Mouse (Mus musculus) embryo, embryonic 10.5 days (tissue): ENCODE results near the gene Cenpv.
A peak's percentile ranks its signal among the peaks of the same experiment; 100 is the strongest.

Experiments
- DNase-seq: peaks from one replicate; pipeline ENCODE4 v3.0.0-alpha.2; 2015; ENCODE audit warnings: low spot score

The Cenpv gene

DNA sequence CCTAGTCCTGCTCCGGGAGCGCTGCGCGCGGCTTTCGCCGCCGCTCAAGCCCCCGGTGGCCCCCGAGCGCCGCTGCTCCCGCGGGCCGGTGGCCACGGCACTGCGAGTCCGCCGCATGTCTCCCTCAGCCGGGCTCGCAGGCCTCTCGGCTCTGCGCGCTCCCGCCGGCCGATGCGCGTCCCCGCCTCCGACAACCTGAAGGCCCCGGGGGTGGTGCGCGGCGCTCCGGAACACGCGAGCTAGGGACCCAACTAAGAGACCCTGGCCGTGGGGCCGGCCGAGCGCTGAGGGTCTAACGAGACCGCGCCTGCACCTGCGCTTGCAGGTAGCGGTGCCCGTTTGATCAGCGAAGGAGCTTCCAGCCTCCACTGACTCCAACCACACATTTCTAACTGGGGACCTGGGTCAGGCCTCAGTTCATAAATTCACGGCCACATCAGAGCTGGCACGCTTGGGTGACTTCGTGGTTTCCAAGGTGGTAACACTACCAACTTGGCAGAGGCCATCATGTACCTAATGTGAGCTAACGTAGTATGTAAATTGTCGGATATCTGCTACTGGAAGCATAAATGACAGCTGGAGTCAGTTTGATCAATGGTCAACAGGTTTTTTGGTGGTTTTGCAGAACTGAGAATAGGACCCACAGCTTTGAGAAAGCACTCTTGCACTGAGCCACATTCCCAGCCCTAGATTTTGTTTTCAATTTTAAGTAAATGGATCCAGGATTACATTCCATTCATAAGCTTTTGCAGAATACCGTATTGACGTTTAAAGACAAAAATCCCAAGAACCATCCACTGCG, at the start of gene Cenpv:
Gene Cenpv, minus strand, starts transcription at position 173 of the 802 bp plus-strand sequence.
- peak; percentile 75 for DNase-seq

DNA sequence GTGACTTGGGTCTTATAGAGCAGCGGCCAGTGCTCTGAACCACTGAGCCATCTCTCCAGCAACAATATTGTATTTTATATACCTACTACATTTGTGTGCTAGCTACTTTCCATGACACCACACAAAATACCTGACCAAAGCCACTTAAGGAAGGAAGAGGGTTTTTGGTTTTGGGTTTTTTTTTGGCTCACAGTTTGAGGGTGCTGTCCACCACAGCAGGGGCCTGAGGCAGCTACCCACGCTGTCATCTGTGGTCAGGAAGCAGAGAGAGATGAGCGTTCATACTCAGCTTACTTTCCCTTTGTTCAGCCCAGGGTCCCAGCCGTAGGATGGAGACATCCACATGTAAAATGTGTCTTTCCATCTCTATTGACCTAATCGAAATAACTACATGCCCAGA, 48.0 kb upstream of the Cenpv start:
- DNase-seq, result no peak

DNA sequence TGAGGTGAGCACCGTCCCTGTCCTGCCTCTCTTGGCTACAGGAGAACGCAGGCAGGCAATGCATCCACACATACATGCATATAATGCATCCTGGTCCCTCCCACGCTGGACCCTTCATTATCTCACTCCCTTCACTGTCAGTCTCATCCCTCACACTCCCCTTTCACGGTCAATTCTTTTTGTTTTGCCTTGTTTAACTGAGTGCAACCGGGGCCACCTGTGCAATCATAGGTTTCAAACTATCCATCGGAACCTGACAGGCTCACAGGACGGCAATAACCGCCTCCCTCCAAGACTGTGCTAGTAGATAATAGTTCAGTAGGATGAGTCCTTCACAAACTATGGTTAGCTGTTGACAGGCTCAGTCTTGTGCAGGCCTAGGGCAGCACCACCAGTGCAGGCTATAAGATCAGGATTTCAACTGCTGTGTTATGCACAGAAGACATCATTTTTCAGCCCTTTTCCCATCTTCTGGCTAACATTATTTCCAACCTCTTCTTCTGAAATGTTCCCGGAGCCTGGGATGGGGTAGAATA, 45.7 kb upstream of the Cenpv start:
- no peak for DNase-seq

DNA sequence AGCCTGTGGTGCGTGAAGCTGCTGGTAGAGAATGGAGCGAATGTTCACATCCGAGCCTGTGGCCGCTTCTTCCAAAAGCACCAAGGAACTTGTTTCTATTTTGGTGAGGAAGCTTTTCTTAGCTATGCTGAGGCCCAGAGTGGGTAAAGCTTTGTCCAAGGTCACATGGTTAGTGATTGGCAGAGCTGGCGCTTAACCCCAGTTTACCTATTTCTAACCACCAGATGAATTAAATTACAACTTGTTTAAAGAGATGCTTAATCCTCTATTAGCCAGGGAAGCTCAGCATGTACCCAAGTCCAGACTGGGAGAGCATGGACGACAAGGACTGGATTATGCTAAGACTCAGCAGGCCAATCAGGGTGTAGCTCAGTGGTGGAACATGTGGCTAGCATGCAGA, 44.0 kb upstream of the Cenpv start:
- no peak for DNase-seq

DNA sequence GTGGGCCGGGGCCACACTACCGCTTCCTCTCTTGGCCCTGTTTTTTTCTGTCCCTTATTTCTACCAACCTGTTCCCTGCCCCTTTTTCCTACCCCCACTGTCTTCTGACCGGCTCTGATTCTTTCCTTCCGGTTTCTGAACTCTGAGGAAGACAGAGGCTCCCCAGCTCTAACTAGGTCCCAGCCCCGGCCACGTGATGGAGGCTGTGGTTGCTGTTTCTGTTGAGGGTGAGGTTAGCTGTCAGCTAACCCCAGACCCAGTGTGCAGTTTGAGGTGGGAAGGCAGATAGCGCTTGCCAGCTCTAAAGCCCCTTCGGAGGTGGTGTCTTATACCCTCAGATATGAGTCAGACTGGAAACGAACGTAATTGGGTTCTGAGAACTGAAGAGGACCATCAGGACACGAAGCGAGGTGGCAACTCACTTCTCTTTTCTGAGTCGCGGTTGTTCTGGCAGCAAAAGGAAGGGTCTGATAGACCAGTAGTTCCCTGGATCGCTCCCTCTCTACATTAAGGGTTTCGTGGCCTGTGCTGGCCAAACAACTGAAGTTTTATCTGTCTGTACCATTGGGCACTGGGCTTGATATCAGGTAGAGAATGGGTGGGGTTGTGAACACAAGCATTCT, 37.6 kb upstream of the Cenpv start:
- DNase-seq, result no peak

DNA sequence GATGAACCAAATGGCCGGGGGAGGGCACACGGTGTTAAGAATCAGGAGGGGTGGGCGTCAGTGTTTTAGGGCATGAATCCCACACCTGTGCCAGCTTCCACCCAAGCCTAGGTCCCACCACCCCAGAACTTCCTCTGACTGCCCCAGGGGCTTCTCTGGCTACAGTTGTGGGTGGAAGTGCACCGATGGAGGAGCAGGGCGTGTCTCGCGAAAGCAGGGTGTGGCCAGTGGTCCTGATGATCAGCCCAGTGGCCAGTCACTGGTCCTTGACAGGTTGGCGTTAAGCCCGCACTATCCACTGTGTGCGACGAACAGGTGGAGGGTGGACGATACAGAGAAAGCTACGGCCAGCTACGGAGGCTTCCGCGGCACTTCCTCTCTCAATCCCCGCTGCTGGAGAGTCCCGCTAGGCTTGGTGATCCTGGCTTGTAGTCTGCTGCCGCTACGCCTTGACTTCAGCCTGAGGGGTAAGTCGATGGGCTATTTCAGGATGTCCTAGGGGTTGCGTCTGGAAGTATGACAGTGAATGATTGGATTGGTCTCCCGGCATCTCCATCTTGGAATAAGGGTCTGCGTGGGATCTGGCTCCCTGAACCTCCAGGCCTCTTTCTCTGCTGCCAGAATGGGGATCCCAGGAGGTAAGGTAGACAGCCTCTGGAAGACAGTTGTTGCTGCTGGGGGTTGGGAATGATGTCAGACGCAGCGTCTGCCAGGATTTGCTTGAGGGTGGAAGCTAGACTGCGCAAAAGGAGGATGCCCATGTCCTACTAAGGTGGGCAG, 36.8 kb upstream of the Cenpv start:
- peak; percentile 38 for DNase-seq

DNA sequence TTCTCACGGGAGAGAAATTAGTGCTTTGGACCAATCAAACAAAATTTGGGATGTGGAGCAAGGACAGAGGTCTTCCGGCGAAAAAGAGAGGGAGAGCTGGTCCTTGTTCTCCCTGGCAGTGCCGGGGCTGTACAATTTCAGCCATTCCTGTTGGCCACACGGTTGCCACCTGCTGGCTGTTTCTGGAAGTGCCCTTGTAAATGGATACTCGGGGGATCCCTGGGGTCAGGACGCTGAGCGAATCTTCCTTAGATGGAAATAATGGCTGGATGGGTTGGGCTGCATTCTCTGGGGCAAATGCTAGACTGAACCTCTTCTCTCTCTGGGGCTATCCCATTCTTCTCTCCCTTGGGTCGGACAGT, 36.2 kb upstream of the Cenpv start:
- DNase-seq, result peak; percentile 96

DNA sequence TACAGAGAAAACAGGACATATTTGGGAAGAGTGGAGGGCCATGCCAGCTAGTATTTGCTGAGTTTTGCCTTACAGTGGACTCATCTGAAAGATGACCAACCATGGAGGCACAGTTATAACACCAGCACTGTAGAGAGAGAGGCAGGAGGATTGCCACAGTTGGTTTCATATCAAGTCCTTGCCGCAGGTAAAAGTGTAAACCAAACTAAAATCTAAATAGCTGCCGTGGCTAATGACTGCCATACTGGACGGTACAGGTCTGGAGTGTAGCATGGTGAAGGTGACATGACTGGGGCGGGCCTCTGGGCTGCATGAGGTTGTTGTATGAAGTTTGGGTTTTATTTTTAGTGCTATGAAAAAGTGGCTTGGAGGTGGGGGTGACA, 35.6 kb upstream of the Cenpv start:
- no peak for DNase-seq

DNA sequence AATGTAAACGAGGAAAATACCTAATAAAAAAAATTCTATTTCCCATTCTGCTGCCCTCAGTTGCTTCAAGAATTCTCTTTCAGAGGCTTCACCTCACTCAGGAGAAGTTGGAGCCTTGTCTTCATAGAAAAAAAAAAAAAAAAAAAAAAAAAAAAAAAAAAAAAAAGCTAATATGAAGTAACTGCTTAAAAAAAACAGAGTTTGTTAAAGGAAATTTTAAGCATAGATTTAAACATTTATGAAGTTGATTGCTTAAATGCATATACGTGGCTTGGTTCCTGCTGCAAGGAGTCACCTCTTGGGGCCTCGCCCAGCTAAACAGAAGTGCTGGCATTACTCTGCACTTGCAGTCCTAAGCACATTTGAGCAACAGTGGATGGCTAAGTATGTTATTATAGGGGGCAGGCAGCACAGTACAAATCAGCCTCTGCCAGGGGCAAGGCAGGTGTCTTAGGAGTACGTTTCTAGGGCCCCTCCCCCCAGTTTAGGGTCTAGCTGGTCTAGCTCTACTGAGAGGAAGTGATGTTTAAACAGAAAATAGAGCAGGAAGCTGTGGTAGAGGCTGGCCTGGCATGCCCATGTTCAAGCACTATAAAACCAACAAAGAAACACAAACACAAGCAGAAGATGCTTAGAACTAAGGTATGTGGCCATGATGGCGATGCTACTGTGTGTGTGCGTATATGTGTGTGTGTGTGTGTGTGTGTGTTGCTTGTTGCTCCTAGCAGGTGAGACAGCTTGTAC, 35.1 kb upstream of the Cenpv start, which contains the start of gene Trpv2:
Gene Trpv2, plus strand, starts transcription at position 528 of the 744 bp plus-strand sequence.
- DNase-seq, result no peak

DNA sequence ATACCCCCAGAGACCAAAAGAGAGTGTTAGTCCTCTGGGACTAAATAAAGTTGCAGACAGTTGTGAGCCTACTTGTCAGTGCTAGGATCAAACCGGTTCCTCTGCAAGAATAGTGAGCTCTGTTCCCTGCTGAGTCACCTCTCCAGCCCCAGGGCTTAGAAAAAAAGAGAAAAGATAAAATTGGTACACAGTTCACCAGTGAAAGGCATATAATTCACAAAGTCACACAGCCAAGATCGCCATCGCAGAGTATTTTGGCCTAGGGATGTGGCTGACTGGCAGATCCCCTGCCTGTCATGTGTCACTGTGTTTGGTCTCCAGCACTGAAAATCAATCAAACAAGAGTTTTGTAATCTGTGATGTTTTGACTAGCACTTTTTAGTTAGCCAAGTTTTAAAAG, 29.2 kb upstream of the Cenpv start:
- no peak for DNase-seq

DNA sequence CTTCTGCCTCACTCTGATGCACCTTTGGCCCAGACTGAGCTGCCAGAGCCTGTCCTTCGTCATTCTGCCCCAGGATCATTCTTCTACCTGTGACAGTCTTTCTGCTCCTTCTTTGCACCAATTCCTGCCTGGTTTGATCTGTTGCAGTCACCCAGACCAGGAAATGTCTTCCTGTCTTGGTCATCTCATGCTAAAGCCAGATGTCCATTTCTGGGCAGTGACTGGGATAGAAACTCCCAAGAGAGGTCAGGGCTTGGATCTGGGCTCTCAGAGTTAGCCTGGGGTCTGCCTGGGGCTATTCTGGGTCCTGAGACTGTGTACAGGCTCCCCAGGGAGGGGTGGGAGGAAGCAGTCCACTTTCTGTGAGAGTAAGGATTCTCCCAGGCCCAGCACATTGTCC, 27.1 kb upstream of the Cenpv start:
- DNase-seq, result no peak

DNA sequence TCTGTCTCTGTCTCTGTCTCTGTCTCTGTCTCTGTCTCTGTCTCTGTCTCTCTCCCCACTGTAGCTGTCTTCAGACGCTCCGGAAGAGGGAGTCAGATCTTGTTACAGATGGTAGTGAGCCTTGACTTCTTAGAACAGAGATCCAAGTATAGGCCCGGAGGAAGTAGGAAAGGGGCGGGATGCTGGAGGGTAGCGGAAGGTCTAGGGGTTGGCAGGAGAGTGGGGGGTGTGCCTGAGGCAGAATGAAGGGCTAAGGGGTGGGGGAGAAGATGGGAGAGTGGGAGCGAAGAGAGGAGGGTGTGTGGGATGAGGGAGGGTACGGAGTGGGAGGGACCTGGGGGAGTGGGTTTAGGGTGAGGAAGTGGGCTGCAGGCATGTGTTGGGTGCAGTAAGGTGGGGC, 26.7 kb upstream of the Cenpv start:
- DNase-seq, result no peak

DNA sequence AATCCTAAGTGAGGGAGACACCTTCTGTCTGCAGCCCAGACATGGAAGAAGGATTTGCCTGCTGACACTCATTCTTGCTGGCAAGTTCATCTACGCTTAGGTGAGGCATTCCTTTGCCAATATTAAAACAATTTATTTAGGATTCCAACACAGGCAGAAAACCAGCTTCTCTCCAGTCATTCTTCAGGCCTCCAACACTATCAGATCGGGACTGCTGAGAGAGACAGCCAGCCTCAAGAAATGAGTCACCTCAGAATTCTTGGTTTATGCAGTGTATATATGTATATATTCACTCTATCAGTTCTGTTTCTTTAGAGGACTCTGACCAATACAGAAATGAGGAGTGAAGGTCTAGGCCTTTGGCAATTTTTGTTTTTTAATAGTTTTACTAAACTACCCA, 24.5 kb upstream of the Cenpv start:
- no peak for DNase-seq

DNA sequence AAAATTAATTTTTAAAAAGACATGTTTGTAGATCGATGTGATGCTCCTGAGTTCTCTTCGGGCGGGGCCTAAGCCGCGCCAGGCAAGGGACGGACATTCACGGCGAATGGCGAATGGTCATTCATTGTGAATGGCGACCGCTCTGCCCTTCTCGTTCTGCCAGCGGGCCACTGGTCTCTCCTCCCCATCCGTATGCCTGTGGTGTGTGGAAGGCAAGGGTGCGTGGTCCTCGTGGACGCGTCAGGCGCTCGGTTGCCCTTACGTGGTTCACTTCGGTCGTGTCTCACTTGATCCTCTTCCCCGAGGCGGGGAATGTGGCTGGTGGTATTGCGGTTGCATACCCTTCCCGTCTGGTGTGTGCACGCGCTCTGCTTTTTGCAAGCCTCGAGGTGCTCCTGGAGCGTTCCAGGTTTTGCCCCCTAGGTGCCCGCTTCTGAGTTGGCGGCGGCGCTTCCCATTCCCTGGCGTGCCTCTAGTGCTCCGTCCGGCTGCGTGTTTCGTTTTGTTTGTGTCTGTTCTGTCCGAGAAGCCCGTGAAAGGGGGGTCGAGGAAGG, 21.5 kb upstream of the Cenpv start:
- DNase-seq, result peak; percentile 46

DNA sequence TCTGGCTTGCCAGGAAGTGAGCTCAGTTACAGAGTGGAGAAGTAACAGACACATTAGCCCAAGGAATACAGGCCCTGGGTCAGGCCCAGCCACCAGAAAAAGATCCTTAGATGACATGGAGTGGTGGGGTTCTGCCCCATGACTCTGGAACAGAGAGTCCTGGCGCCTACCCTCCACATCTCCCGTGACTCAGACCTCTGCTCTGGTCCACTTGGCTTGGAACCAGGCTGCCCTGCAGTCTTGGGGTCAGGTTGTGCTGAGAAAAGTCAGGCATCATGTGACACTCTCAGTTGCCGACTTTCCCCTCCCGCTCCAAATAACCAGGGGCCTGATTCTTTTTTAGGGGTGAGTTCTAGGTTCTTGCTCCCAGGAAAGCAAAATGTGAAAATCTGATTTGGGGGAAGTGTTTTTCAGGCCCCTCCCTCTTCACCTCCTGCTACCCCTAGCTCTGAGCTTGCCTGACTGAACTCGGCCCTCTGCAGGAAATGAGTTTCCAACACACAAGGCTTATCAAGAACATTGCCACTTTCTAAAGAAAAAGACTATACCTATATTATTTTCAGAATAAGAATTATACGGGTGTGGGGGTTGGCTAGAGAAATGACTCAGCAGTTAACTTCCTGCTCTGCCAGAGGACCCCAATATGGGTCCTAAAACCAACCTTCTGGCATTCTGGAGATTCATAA, 20.0 kb upstream of the Cenpv start:
- no peak for DNase-seq

DNA sequence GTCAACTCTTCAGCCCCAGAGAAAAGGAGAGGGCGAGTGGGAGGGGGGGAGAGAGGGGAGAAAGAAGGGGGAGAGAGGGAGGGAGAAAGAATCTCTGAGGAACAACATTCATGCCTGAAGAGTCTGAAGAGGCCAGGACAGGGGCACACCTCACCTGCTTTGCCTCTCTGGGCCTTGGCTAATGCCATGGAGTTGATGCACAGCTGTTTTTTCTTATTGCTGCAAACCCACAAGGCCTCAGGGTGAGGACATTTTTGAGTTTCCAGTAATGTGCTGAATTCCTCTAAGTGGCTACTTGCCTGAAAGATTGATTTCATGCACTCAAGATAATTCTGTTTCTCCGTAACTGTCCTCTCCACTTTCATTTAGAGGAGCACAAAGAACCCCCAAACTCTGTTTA, 19.1 kb upstream of the Cenpv start:
- no peak for DNase-seq

DNA sequence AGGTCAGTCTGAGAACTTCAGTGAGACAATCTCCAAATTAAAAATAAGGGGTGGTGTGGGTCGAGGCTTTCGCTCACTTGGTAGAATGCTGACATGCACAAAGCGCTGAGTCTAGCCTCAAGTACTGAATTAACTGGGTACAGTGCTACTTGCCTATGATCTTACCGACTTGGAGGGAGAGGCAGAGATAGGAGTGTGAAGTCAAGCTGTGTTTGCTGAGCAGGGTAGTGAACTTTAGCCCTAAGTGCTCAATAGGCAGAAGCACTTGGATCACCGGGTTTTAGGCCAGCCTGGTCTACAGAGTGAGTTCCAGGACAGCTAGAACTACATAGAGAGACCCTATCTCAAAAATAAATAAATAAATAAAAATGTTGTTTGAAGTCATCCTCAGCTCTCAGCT, 18.1 kb upstream of the Cenpv start:
- no peak for DNase-seq

DNA sequence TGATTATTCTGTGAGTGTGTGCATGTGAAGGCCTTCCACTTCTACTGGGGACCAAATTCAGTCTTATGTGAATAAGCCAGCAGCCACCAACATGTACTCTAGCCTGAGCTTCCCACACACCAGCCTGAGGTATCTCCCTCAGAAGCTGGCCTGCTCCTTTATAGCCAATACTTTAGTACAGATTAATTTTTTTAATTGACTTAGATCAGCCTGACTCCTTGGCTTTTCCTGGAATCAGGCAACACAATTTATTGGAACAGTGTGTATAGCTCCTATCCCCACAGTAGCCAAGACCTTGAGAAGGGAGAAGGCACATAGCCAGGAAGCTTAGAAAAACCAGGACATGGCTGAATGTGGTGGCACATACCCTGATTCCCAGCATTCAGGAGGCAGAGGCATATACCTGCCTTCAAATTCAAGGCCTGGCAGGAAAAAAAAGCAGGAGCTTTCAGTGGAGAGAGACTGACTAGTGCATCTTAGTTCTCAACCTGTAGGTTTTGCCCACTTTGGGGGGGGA, 16.9 kb upstream of the Cenpv start:
- DNase-seq, result no peak

DNA sequence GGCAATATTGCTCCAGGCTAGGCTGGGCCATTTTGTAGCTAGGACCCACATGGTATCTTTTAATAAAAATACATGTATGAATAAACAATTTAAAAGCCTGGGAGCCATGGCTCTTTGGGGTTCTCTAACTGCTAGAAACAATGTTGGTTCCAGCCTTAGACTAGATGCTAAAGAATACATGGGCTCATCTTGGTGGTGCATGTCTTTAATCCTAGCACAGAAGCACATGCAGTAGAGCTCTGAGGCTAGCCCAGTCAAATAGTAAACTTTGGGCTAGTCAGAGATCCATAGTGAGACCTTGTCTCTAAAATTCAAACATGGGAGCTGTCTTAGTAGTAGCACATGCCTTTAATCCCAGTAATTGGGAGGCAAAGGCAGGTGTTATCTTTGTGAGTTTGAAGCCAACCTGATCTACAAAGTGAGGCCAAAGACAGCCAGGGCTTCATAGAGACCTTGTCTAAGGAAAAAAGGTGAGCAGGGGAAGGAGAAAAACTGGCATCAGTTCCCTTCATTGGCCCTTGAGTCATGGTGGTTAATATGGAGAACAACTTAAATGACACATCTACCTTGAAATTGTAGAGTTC, 16.0 kb upstream of the Cenpv start:
- no peak for DNase-seq

DNA sequence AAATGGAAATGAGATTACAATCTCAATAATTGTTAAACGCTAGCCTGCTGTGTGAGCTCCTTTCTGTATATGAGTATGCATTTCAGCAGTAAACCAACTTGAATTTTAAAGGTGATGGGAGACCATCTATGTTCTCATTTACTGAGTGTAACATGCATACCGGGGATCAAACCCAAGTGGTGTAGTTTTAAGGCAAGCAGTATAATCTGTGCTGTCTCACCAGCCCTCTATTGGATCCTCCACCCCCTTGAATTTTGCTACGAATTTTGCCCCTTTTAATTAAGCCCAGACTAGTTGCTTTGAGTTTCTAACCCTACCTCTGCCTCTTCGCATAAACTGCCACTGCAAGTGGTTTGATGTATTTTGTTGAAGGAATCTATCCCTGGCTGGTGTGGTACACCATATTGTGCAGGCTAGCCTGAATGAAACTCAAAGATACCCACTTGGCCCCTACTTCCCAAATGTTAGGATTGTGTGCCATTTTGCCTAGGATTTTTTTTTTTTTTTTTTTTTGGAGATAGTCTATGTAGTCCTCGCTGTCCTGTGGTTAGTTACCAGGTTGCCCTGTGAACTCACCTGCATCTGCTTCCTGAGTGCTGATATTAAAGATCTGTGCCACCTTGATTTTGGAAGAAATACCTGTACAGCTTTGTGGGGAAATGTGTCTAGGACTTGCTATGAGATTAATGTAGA, 15.2 kb upstream of the Cenpv start:
- no peak for DNase-seq
